Mouse (Mus musculus) bone marrow macrophage, adult 2 months (primary cell): ENCODE results near the gene Haus5.

ENCODE experiments used
- CTCF ChIP-seq: IDR thresholded peaks from 2 replicates; pipeline ENCODE4 v1.5.1; 2012; ENCODE audit warnings: low read depth, mild to moderate bottlenecking, low read length, moderate library complexity
- POLR2A ChIP-seq: IDR thresholded peaks from 2 replicates; pipeline ENCODE4 v1.6.1; 2012; ENCODE audit warnings: mild to moderate bottlenecking, low read depth, low read length, borderline replicate concordance

GRCm38 (mm10) chr7:30698101-30698500, 33.3 kb upstream of the Haus5 start:
- TF ChIP-seq CTCF (no peak), POLR2A (no peak)
